Mouse (Mus musculus): ENCODE results near the gene Paqr4. TPM values are rescaled to one million over a fixed set of nuclear protein-coding genes. Genes with fewer than 3 reads are reported as not detected.

The Paqr4 gene
- total RNA-seq, 1 experiment from 2014 or later = 11.7 TPM

GRCm38 (mm10) chr17:23748631-23749391 lies 8.1 kb upstream of the Paqr4 start:
- peak; percentile 38 for DNase-seq

GRCm38 (mm10) chr17:23748026-23748425 lies 7.4 kb upstream of the Paqr4 start:
- no peak for DNase-seq

GRCm38 (mm10) chr17:23747471-23747870 lies 6.8 kb upstream of the Paqr4 start:
- no peak for DNase-seq

- DNase-seq = no peak
Observed at GRCm38 (mm10) chr17:23746767-23747166, 6.1 kb upstream of the Paqr4 start.

- no peak for DNase-seq
Observed at GRCm38 (mm10) chr17:23746311-23746710, 5.6 kb upstream of the Paqr4 start.

GRCm38 (mm10) chr17:23745301-23746251 lies 4.9 kb upstream of the Paqr4 start, which contains the start of gene Kremen2:
Kremen2 (minus strand) TSS chr17:23745833.
- no peak for DNase-seq

GRCm38 (mm10) chr17:23744651-23745050 lies 4.0 kb upstream of the Paqr4 start:
- DNase-seq = no peak

GRCm38 (mm10) chr17:23744076-23744475 lies 3.4 kb upstream of the Paqr4 start:
- DNase-seq = no peak

- DNase-seq = no peak
Observed at GRCm38 (mm10) chr17:23742941-23743340, 2.3 kb upstream of the Paqr4 start.

GRCm38 (mm10) chr17:23742210-23742793 lies 1.6 kb upstream of the Paqr4 start:
- peak; percentile 37 for DNase-seq

GRCm38 (mm10) chr17:23741359-23742209 lies 917 bp upstream of the Paqr4 start:
- no peak for DNase-seq

GRCm38 (mm10) chr17:23740136-23740584 lies 507 bp downstream of the Paqr4 start:
- DNase-seq = peak; percentile 90

- no peak for DNase-seq
Observed at GRCm38 (mm10) chr17:23739202-23740135, 1.2 kb downstream of the Paqr4 start.

GRCm38 (mm10) chr17:23738836-23739201 lies 1.8 kb downstream of the Paqr4 start:
- DNase-seq = no peak

- DNase-seq = no peak
Observed at GRCm38 (mm10) chr17:23737493-23738445, 2.9 kb downstream of the Paqr4 start.

GRCm38 (mm10) chr17:23734341-23734740 lies 6.3 kb downstream of the Paqr4 start:
- no peak for DNase-seq

GRCm38 (mm10) chr17:23730441-23730840 lies 10.2 kb downstream of the Paqr4 start:
- no peak for DNase-seq

GRCm38 (mm10) chr17:23726758-23727142 lies 13.9 kb downstream of the Paqr4 start:
- peak; percentile 80 for DNase-seq
